Mouse (Mus musculus) left cerebral cortex, adult 18-20 months (tissue): ENCODE results near the gene Pstk. TPM values are rescaled to one million over a fixed set of nuclear protein-coding genes. Genes with fewer than 3 reads are reported as not detected.
"Not testable (repeated sequence)": the region's sequence is repeated elsewhere in the genome, so short reads cannot be mapped to it uniquely, and the experiment has no call there.

Experiments
- DNase-seq, 2 experiments: peaks; one replicate each; pipeline ENCODE4 v3.0.0; 2021 to 2022; ENCODE audit warnings: low spot score in 2 of 2, mixed read lengths in 1 of 2
- total RNA-seq, 2 experiments: library from RNA; stranded (reverse); gene quantifications; 2 replicates each; pipeline ENCODE4 v1.2.3; 2021

The Pstk gene
- total RNA-seq, 2 experiments from 2014 or later: 45.6 to 57.6 TPM

GRCm38 (mm10) chr7:131411221-131411940, 40.4 kb downstream of the Pstk start:
- DNase-seq: no peak

- no peak for DNase-seq
Observed at GRCm38 (mm10) chr7:131411941-131412270, 41.0 kb downstream of the Pstk start.

- not testable (repeated sequence) for DNase-seq
Observed at GRCm38 (mm10) chr7:131416742-131417141, 45.8 kb downstream of the Pstk start.

GRCm38 (mm10) chr7:131417605-131418004, 46.7 kb downstream of the Pstk start:
- DNase-seq: no peak

- no peak for DNase-seq
Observed at GRCm38 (mm10) chr7:131424912-131425311, 54.0 kb downstream of the Pstk start.

- no peak for DNase-seq
Observed at GRCm38 (mm10) chr7:131427331-131427730, 56.4 kb downstream of the Pstk start.

GRCm38 (mm10) chr7:131432244-131432643, 61.3 kb downstream of the Pstk start:
- DNase-seq: peak; percentile 49 to 58

- DNase-seq: no peak
Observed at GRCm38 (mm10) chr7:131434276-131434675, 63.3 kb downstream of the Pstk start.

- DNase-seq: no peak
Observed at GRCm38 (mm10) chr7:131437051-131437450, 66.1 kb downstream of the Pstk start.

Other genes starting within 250 kb of the Pstk start
- not detected for gene 4933402N03Rik, start 224.8 kb upstream of the Pstk start, total RNA-seq
- gene 5430419D17Rik, start 196.7 kb upstream of the Pstk start, total RNA-seq: not detected
- not detected for gene Cuzd1, start 48.8 kb upstream of the Pstk start, total RNA-seq
- gene Fam24b, start 41.6 kb upstream of the Pstk start, total RNA-seq: not detected
- gene Fam24a, start 37.3 kb upstream of the Pstk start, total RNA-seq: not detected
- 10 to 100 TPM; 29.0 to 29.1 TPM for gene 2310057M21Rik, start 8.4 kb upstream of the Pstk start, total RNA-seq
- gene Ikzf5, start 39.4 kb downstream of the Pstk start, total RNA-seq: 10 to 100 TPM; 43.5 to 49.9 TPM
- gene Acadsb, start 39.5 kb downstream of the Pstk start, total RNA-seq: 10 to 100 TPM; 93.3 to 99.4 TPM
- not detected for gene Hmx3, start 171.7 kb downstream of the Pstk start, total RNA-seq
- not detected for gene Hmx2, start 177.6 kb downstream of the Pstk start, total RNA-seq
- gene Bub3, start 189.1 kb downstream of the Pstk start, total RNA-seq: 10 to 100 TPM; 65.5 to 71.7 TPM